Mouse (Mus musculus) urinary bladder, postnatal 10 days (tissue): ENCODE results near the gene Sema4g.

Experiments
- DNase-seq: peaks from one replicate; pipeline ENCODE4 v3.0.0; 2022; ENCODE audit warnings: low spot score

The Sema4g gene

DNA sequence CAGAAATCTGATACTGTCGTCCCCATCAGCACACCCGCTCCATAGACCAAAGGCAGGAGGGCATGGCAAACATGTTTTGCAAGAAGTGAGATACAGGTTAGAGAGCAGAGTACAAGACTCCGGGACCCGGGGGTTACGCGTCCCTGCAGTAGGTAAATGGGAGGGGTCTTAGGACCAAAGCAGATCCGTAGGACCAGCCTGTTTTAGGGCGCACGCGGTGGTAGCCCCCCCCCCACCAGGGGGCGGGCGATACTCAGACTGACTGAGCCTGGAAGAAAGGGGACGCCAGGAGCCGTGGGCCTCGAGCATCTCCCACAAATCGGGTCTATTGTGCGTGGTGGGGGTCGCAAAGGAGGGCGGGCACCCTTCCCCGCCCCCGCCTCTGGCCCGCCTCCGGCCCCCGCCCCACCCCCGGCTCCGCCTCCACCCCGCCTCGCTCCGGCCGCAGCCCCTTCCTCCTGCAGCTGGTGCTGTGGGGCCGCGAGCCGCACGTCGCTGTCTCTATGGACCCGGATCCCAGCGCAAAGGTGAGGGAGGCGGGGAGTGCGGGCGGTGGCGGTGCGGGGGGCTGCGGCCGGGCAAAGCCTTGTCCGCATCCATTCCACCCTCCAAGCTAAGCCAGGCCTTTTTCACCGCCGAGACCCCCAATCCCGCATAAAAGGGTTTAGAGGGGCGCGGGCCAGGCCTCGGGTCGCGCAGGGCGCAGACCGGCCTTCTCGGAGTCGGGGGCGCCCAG, at the start of gene Sema4g:
Sema4g (plus strand) TSS at position 271 of the 736 bp plus-strand sequence.
- no peak for DNase-seq

GRCm38 (mm10) chr19:44959633-44960032, 29.3 kb upstream of the Sema4g start:
- DNase-seq: no peak

- DNase-seq: no peak
Observed at GRCm38 (mm10) chr19:44965978-44966377, 22.9 kb upstream of the Sema4g start.

- DNase-seq: no peak
Observed at GRCm38 (mm10) chr19:44968329-44968728, 20.6 kb upstream of the Sema4g start.

- no peak for DNase-seq
Observed at GRCm38 (mm10) chr19:44976636-44977035, 12.3 kb upstream of the Sema4g start.

DNA sequence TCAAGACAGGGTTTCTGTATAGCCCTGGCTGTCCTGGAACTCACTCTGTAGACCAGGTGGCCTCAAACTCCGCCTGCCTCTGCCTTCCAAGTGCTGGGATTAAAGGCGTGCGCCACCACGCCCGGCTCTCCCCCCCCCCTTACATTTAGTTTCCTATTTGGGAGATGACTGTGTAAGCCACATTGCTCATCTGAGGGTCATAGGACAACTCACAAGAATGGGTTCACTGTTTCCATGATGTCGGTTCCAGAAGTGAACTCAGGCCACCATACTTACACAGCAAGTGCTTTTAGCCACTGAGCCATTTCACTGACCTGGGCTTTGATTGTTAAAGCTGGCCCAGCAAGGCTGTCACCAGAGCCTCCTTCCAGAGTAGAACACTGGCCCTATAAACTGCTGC, 11.8 kb upstream of the Sema4g start:
- no peak for DNase-seq

GRCm38 (mm10) chr19:44980787-44981186, 8.1 kb upstream of the Sema4g start:
- DNase-seq: no peak

DNA sequence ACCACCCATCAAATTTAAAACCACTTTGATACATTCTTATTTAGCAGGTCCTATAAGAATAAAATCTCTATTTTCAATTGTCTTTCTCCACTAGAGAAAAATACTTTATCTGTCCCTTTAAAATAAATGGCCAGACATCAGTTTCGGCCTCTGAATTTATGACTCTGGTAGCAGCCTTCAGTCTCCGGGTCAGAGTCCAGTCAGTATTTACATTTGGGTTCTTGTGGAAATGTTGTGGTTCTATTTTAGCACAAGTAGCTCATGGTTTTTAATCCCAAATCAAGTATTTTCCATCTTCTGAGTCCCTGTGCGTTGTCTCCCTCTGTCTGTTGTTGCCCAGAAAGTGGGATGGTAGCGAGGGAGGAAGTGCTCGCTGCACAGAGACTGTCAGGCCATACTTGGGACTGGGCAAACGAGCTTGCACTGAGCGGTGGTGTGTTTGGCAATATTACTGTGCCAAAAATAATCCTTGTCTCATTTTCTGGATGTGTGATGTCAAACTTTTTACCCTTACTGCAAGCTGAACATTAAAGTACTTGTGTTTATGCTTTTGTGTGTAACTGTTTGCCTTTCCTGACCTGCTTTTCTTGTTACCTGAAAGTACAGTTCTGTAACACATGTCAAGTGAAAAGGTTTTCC, 6.3 kb upstream of the Sema4g start:
- no peak for DNase-seq

DNA sequence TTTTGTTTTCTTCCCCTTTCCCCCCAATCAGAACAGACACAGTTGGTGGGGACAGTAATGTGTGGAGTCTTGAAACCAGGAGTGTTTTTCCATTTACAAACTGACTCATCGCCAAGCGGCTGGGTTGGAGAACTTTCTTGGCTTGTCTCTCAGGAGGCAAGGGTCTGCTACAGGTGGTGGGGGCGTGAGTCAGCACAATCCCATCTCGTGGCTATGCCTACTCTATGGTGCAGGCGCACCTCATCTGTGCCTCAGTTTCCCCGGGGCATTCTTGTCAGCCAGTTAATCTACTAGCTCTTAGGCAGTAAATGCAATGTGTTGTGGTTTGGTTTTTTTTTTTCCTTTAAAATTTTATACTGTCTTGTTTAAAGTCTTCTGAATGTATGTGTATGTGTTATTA, 5.5 kb upstream of the Sema4g start:
- no peak for DNase-seq

- no peak for DNase-seq
Observed at GRCm38 (mm10) chr19:44984420-44984819, 4.5 kb upstream of the Sema4g start.

DNA sequence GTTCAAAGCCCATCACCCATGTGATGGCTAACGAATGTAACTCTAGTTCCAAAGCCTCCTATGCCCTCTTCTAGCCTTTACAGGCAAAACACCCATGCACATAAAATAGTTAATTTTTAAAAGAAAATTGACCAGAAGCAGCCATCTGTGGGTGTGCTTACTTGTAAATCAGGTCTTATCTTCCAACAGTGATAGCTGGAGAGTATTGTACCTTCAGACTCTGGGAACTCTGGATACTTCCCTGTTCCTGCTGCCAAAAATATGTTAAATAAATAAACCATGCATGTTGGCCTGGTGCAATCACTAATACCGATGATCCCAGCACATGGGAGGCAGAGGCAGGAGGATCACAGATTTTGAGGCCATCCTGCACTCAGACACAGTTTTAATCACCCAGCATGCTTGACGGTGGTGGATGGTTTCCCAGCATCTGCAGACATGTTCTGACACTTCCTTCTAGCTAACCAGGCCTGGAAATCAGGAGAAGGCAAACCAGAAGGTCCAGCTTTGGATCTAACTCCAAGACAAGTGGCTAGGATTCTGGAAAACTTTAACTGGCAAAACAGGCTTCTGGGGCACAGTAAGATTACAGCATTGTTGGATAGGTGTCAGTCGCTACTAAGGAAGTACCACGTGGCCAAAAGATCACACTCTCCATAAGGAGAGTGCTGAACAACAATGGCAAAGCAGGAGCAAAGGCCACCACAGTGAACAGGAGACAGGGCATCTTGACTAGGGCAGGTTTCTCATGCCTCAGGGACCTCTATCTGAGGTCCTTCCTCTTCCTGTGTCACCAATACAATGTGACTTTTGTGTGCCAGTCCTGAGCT, 3.5 kb upstream of the Sema4g start:
- DNase-seq: no peak

GRCm38 (mm10) chr19:44987004-44987403, 1.9 kb upstream of the Sema4g start:
- DNase-seq: no peak

GRCm38 (mm10) chr19:44987851-44988250, 1.1 kb upstream of the Sema4g start:
- DNase-seq: no peak

GRCm38 (mm10) chr19:44988321-44988720, 580 bp upstream of the Sema4g start:
- no peak for DNase-seq

DNA sequence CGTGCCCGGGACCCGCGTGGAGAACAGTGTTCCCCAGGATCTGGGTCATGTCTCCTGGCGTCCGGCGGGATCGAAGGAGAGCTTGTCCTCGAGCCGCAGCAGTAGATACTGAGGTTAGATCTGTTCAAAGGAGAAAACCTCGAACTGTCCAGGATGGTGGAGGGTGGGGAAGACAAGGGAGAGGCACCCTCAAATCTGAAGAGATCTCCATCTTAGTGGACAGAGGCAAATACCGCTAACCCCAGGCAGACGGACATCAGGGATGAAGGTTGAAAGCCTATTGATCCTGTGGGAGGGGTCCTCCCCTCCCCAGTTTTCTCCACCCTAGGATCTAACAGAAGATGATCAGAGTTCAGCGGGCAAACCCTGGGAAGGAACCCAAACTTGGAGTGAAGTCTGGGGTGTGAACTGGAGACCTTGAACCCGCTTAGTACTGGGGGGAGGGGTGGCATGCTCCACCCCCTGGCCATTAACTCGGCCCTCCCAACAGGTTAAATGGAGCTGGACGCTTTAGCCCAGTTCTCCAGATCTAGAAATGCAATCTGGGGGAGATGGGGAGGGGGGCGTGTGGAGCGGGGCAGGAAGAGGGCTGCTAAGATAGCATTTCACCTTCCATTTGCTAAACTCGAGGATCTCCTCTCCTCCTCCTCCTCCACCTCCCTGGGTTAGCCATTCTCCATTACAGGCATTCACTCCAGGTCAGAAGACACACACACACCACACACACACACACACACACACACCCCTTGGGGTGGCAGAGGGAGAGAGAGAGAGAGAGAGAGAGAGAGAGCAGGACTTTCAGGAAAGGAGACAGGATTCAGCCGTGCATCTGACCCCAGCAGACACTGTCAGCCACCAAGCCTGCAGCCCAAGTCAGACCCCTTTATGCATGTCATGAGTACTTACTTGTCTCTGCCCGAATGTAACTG, 930 bp downstream of the Sema4g start:
- DNase-seq: no peak

- no peak for DNase-seq
Observed at GRCm38 (mm10) chr19:44991031-44991430, 2.1 kb downstream of the Sema4g start.

DNA sequence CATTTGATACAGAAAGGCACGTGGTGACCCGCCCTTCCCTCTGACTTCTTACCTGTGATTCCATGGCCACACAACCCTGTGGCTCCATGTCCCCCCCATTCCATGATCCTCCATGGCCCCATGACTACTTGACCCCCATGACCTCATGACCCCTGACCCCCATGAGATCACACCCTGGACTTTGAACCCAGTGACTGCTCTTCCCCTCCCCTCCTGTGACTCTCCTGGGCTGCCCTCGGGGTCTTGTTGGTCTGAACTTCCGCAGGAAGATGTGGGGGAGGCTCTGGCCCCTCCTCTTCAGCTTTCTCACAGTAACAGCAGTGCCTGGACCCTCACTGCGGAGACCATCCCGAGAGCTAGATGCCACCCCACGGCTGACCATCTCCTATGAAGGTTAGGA, 3.3 kb downstream of the Sema4g start:
- no peak for DNase-seq

DNA sequence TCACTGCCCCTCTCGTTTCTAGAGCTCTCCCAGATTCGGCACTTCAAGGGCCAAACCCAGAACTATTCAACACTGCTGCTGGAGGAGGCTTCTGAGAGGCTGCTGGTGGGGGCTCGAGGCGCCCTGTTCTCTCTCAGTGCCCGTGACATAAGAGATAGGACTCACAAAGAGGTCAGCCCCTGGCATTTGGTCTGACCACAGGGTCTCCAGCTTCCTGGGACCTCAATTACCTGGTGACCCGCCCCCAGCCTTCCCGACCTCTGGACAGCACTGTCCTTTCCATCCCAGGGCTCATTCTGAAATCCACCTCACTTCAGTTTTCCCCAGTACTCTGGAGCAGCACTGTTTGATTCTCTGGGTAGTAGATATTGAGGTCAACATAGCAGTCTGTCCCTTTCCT, 3.8 kb downstream of the Sema4g start:
- no peak for DNase-seq

DNA sequence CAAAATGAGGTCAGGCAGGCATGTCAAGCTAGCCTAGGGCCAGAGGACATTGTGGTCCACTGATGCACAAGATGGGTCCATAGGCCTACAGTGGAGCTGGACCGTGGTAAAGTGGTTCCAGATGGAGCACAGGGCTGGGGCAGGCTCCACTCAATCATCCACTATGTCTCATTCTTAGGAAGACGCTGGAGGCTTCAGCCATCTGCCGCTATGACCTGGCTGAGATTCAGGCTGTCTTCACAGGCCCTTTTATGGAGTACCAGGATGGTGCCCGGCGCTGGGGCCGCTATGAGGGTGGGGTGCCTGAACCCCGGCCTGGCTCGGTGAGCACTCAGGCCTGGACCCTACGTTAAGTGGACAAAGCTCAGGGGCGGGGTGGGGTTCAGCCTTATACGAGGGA, 8.9 kb downstream of the Sema4g start:
- DNase-seq: no peak

- no peak for DNase-seq
Observed at GRCm38 (mm10) chr19:44999647-45000046, 10.7 kb downstream of the Sema4g start.

DNA sequence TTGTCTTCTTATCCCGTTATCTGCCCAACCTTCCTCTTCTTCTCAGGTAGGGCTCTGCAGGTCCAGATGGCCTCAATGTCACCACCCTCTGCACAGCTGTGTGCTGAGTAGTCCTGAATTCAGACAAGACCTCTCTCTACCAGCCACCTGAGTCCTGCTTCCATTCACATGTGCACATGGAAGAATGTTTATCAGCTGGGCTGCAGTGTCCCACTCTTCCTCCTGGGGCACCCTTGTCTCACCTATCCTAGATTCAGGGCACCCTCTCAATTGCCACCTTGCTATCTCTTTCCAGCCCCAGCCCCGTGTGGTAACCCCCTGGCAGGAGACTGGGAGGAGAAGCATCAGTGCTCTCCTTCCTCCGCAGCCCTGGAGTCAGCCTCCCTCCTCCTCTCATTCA, 13.4 kb downstream of the Sema4g start:
- no peak for DNase-seq
